Mouse (Mus musculus) hindbrain, embryonic 15.5 days (tissue): Measurements from ENCODE around the gene Gm20388. TPM values are rescaled to one million over a fixed set of nuclear protein-coding genes. Genes with fewer than 3 reads are reported as not detected.
"Not testable (repeated sequence)": the region's sequence is repeated elsewhere in the genome, so short reads cannot be mapped to it uniquely, and the experiment has no call there.

Experiments
- ATAC-seq: fragments of 200-750 bp; cut with Nextera tagmentation; 2 replicates; pipeline ENCODE4 v1.8.0; 2017; ENCODE audit warnings: low read depth, moderate number of reproducible peaks, moderate TSS enrichment; ENCODE audit not compliant: low FRiP score
- H3K27ac ChIP-seq: fragments of 300-500 bp; sonication (generic); replicated peaks from 2 replicates; pipeline ENCODE4 v1.5.1; 2015; ENCODE audit warnings: mild to moderate bottlenecking, inconsistent platforms
- H3K27me3 ChIP-seq: fragments of 300-500 bp; sonication (generic); 2 replicates; pipeline ENCODE4 v1.6.1; 2015; ENCODE audit warnings: control low read depth, inconsistent platforms
- H3K36me3 ChIP-seq: fragments of 300-500 bp; sonication (generic); 2 replicates; pipeline ENCODE4 v1.6.1; 2015; ENCODE audit warnings: control low read depth, inconsistent platforms
- H3K4me1 ChIP-seq: fragments of 300-500 bp; sonication (generic); replicated peaks from 2 replicates; pipeline ENCODE4 v1.6.1; 2015; ENCODE audit warnings: control low read depth, inconsistent platforms
- H3K4me2 ChIP-seq: fragments of 300-500 bp; sonication (generic); 2 replicates; pipeline ENCODE4 v1.6.1; 2015; ENCODE audit warnings: moderate library complexity, mild to moderate bottlenecking, inconsistent platforms
- H3K4me3 ChIP-seq: fragments of 300-500 bp; sonication (generic); 2 replicates; pipeline ENCODE4 v1.5.1; 2015; ENCODE audit warnings: mild to moderate bottlenecking, inconsistent platforms
- H3K9ac ChIP-seq: fragments of 300-500 bp; sonication (generic); 2 replicates; pipeline ENCODE4 v1.6.1; 2015; ENCODE audit warnings: inconsistent platforms
- H3K9me3 ChIP-seq: fragments of 300-500 bp; sonication (generic); 2 replicates; pipeline ENCODE4 v1.6.1; 2016; ENCODE audit warnings: control low read depth, inconsistent platforms
- WGBS: fragments of 180-500 bp; shearing (Covaris S2); methylation state at CpG from one replicate; pipeline ENCODE4 v1.1.7; 2015; 5-methylcytosine and 5-hydroxymethylcytosine counted together
- polyA plus RNA-seq: library from polyadenylated mRNA; unstranded; fragments of >200 nt; fragmentation: Nextera tagmentation; extraction: Ambion mirVana; gene quantifications from 2 replicates; pipeline ENCODE4 v1.2.1, GENCODE M21; 2015

Gene Gm20388
- polyA plus RNA-seq, 1 experiment from 2014 or later: 5.4 TPM

DNA sequence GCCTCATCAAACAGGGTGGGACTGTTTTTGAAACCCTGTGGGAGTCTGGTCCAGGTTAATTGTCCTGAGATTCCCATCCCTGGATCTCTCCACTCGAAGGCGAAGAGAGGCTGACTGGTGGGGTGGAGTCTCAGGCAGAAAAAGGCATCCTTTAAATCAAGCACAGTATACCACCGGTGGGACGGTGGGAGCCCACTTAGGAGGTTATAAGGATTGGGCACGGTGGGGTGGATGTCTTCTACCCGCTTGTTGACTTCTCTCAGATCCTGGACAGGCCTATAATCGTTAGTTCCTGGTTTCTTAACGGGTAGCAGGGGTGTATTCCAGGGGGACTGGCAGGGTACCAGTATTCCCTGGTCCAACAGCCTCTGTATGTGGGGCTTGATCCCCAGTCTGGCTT is 3520.3 kb downstream of the Gm20388 start:
- not testable (repeated sequence) for H3K4me3 ChIP-seq, H3K9ac ChIP-seq

DNA sequence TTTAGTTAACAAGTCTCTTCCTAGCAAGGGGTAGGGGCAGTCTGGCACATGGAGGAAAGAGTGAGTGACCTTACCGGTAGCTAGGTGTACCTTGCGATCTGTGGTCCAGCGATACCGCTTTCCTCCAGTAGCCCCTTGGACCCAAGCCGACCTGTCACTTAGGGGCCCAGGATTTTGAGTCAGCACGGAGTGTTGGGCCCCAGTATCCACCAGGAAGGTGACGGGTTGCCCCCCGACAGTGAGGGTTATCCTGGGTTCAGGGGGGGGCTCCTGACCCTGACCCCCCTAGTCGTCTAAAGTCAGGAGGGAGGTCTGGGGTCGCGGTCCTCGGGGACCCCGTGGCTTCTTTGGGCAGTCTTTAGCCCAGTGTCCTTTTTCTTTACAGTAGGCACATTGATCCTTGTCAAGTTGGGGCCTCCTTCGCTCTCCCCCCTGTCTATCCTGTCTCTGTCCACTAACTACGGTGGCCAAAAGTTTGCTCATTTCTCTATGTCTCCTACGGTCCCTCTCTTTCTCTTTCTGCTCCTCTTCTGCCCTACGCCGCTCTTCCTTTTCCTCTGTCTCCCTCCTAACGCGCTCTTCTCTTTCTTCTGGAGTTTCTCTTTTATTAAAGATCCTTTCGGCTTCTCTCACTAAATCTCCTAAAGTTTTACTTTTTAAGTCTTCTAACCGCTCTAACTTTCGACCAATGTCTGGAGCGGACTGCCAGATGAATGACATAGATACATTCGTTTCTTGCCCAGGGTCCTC is 3521.2 kb downstream of the Gm20388 start:
- H3K4me2 ChIP-seq: no peak overlapping the region
- H3K9ac ChIP-seq: no peak overlapping the region
- H3K4me1 ChIP-seq: no peaks in the 10 kb centered on the region
- H3K4me3 ChIP-seq: no peak overlapping the region
- 97% methylated on average over 25 of the region's 25 CpGs for WGBS
- no peak for ATAC-seq
- H3K27ac ChIP-seq: no peak overlapping the region
- H3K36me3 ChIP-seq: no peaks in the 10 kb centered on the region
- peaks cover 13% of the 10 kb centered on the region; the same call in 1 of the 2 replicates for H3K9me3 ChIP-seq
- H3K27me3 ChIP-seq: no peaks in the 10 kb centered on the region

More for the DNA sequence above, 3520.3 kb downstream of the Gm20388 start:
- peaks cover 18% of the 10 kb centered on the region; the same call in 1 of the 2 replicates for H3K9me3 ChIP-seq
- H3K27ac ChIP-seq, ATAC-seq, H3K4me1 ChIP-seq, H3K27me3 ChIP-seq, H3K36me3 ChIP-seq, H3K4me2 ChIP-seq: not testable (repeated sequence)
- WGBS: 91% methylated on average over 8 of the region's 8 CpGs

DNA sequence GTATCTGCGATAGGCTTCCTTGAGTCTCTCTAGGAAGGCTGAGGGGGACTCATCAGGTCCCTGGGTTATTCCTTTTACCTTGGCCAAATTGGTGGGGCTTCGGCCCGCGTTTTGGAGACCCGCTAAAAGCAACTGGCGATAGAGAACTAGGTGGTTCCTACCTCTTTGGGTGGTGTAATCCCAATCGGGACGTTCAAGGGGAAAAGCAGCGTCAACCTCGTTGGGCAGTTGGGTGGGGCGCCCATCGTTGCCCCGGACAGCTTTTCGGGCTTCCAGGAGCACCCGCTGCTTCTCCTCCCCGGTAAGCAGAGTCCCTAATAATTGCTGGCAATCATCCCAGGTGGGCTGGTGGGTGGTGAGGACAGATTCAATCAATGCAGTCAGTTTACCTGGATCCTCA is 3521.7 kb downstream of the Gm20388 start:
- Histone ChIP-seq H3K4me2 (no peak overlapping the region), H3K4me1 (no peaks in the 10 kb centered on the region), H3K36me3 (no peaks in the 10 kb centered on the region), H3K4me3 (no peak overlapping the region), H3K9ac (no peak overlapping the region), H3K9me3 (peaks cover 13% of the 10 kb centered on the region; the same call in 1 of the 2 replicates), H3K27ac (no peak overlapping the region), H3K27me3 (no peaks in the 10 kb centered on the region)
- ATAC-seq: no peak
- 98% methylated on average over 16 of the region's 16 CpGs for WGBS

DNA sequence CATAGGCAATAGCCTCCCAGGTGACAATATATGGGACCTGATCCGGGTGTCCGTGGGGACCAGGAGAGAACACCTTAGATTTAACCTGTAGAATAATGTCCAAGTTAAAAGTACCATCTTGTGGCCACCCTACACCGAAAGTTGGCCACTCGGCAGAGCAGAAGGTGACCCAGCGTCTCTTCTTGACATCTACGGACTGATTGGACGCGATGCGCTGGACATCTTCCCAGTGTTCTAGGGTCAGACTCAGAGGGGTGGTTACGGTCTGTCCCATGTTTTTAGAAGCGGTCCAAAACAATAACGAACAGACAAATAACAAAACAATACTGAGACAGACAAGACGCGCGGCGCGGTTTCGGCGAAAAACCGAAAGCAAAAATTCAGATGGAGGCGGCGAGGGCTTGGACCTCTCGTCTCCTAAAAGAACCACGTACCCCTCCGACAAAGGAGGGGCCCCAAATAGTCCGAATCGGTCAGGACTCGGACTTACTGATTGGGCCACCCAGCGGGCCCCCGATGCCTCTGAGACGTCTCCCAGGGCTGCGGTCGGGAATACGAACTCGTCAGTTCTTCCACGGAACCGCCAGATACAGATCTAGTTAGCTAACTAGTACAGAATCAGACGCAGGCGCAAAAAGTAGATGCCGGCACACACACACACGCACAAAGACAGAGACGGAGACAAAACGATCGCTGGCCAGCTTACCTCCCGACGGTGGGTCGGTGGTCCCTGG is 3522.8 kb downstream of the Gm20388 start:
- not testable (repeated sequence) for H3K4me2 ChIP-seq, H3K9ac ChIP-seq, H3K36me3 ChIP-seq, H3K27ac ChIP-seq, H3K4me1 ChIP-seq, H3K4me3 ChIP-seq, H3K9me3 ChIP-seq, H3K27me3 ChIP-seq, ATAC-seq
- WGBS: 96% methylated on average over 47 of the region's 47 CpGs

DNA sequence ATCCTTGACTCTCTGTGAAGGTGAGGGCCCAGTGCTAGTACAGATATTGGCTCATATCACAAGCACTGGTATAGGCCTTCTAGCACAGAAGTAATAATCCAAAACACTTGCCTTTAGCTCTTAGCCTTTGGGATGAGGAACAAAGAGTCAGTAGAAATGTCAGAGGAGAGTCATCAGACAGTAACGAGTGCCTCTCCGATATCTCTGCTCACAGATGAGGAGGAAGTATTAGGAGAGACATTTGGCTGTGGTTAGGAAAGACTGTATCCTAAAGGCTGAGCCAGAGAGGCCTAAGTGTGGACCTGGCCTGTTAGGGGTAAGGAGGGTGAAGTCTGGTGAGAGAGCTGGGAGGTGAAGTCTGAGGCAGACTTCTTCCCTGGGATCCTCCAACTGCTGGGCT is 3531.1 kb downstream of the Gm20388 start:
- Histone ChIP-seq H3K27ac (no peak overlapping the region), H3K4me3 (no peak overlapping the region), H3K9ac (no peak overlapping the region), H3K9me3 (no peaks in the 10 kb centered on the region), H3K4me2 (no peak overlapping the region), H3K36me3 (no peaks in the 10 kb centered on the region), H3K27me3 (no peaks in the 10 kb centered on the region), H3K4me1 (peaks cover 18% of the 10 kb centered on the region)
- ATAC-seq: no peak
- 88% methylated on average over 2 of the region's 2 CpGs for WGBS

DNA sequence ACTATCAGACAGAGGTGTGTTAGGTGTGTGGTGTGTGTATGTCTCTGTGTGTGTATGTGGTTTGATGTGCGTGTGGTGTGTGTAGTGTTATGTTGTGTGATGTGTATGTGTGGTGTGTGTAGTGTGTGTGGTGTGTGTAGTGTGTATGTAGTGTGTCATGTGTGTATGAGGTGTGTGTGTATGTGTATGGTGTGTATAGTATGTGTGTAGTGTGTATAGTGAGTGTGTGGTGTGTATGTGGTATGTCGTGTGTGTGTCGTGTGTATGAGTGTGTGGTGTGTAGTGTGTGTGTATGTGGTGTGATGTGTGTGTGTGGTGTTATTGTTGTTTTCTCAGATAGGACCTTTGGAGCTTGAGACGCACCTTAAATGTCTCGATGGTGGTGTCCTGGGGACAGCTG is 3531.7 kb downstream of the Gm20388 start:
- no peaks in the 10 kb centered on the region for H3K36me3 ChIP-seq
- H3K27ac ChIP-seq: no peak overlapping the region
- H3K27me3 ChIP-seq: no peaks in the 10 kb centered on the region
- no peaks in the 10 kb centered on the region for H3K9me3 ChIP-seq
- H3K4me2 ChIP-seq: peak overlapping the region; percentile 68
- H3K4me3 ChIP-seq: peak overlapping the region; percentile 83
- H3K4me1 ChIP-seq: peaks cover 18% of the 10 kb centered on the region
- peak; percentile 31; the same call in 1 of the 2 replicates for ATAC-seq
- no peak overlapping the region for H3K9ac ChIP-seq
- 85% methylated on average over 5 of the region's 5 CpGs for WGBS

DNA sequence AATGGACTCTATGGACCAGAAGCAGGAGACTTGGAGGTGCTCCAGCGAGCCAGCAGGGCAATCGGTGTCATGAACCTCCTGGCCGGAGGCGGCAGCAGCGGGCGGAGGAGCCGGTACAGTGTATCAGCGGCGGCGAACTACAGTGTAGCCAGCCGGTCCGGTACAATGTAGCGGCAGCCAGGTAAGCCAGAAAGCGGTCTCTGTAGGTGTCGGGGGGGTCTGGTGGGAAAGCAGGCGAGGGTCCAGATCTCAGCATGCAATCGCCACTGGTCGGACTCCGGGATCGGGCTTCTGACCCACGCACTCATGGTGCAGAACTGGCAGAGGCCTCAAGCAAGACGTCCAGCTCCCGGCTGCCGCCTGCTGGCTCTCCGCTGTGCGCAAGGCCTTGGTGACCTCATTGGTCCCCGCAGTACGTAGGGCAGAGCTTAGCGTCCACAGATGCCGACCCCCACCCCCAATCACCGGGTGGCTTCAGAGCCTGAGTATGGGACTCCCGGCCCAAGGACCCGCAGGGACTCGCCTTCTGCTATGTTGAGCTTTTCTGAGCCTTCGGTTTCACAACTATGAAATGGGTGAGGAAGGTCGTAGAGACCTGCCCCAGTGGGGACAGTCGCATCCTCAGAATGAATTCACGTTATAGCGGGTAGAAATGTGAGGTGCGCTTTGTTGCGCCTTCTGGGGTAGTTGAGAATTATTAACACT is 3532.4 kb downstream of the Gm20388 start:
- WGBS: under 1% methylated on average over 41 of the region's 41 CpGs
- peak overlapping the region; percentile 84 for H3K9ac ChIP-seq
- ATAC-seq: peak; percentile 95

DNA sequence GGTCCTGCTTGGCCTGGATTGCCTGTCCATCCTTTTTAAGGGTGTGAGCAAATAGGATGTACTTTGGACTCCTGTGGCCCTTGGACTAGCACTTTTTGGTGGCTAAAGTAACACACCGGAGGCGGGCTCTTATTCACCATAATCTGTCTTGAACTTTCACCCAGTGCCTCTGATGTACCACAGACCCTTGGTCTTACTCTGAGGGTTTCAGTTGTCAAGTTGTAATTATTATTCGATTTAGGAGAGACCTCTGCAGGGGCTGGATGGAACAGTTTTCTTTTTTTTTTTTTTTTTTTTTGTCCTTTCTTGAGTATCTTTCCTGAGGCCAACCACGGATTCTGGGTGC is 3532.9 kb downstream of the Gm20388 start:
- no peaks in the 10 kb centered on the region for H3K9me3 ChIP-seq
- peak overlapping the region; percentile 68 for H3K4me2 ChIP-seq
- 30% methylated on average over 4 of the region's 4 CpGs for WGBS
- no peaks in the 10 kb centered on the region for H3K27me3 ChIP-seq
- peaks cover 18% of the 10 kb centered on the region for H3K4me1 ChIP-seq
- H3K27ac ChIP-seq: peak overlapping the region; percentile 94; the same call in 1 of the 2 replicates
- ATAC-seq: no peak
- peaks cover 5% of the 10 kb centered on the region; the same call in 1 of the 2 replicates for H3K36me3 ChIP-seq
- H3K4me3 ChIP-seq: peak overlapping the region; percentile 83
- peak overlapping the region; percentile 84 for H3K9ac ChIP-seq

More for the DNA sequence above, 3532.4 kb downstream of the Gm20388 start:
- peak overlapping the region; percentile 68 for H3K4me2 ChIP-seq
- H3K36me3 ChIP-seq: no peaks in the 10 kb centered on the region
- H3K4me3 ChIP-seq: peak overlapping the region; percentile 83
- no peaks in the 10 kb centered on the region for H3K27me3 ChIP-seq
- H3K27ac ChIP-seq: peak overlapping the region; percentile 94
- no peaks in the 10 kb centered on the region for H3K9me3 ChIP-seq
- H3K4me1 ChIP-seq: peaks cover 18% of the 10 kb centered on the region

DNA sequence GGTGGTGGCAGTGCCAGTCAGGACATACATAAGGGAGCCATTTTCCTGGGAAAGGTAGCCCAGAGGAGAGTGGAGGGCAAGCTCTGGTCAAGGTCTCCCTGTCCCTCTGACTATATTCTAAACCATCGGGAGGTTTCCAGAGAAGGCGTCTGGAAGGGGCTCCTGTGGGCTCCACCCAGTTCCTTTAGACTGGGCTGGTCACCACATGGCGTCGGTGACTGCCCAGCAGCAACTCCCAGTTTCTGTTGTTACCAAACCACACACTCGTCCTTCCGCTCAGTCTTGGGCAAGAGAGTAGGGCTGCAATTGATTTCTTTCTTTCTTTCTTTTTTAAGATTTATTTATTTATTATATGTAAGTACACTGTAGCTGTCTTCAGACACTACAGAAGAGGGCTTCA is 3533.5 kb downstream of the Gm20388 start:
- Histone ChIP-seq H3K9me3 (no peaks in the 10 kb centered on the region), H3K4me2 (peak overlapping the region; percentile 68), H3K36me3 (peaks cover 7% of the 10 kb centered on the region; the same call in 1 of the 2 replicates), H3K27me3 (no peaks in the 10 kb centered on the region), H3K4me1 (peaks cover 18% of the 10 kb centered on the region), H3K4me3 (peak overlapping the region; percentile 83), H3K9ac (no peak overlapping the region), H3K27ac (no peak overlapping the region)
- 90% methylated on average over 6 of the region's 6 CpGs for WGBS
- no peak for ATAC-seq

DNA sequence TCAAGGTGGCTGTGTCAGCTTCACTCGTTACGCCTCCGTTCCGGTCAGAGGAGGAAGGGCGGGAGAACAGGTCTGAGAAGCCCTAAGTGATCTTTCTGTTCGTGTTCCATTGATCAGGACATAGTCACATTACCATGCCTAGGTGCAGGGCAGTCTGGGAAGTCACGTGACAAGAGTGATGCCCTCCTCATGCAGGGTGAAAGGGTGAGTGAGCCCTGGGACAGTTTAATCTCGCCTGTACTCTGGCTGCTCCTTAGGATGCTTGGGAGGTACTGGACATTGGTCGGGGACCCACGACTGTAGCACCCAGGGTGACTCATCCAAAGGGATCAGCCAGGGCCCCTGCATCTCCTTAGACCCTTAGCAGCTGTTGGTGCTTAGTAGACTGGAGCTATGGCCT is 3535.3 kb downstream of the Gm20388 start:
- peaks cover 13% of the 10 kb centered on the region; the same call in 1 of the 2 replicates for H3K36me3 ChIP-seq
- H3K9ac ChIP-seq: no peak overlapping the region
- H3K27ac ChIP-seq: no peak overlapping the region
- H3K4me1 ChIP-seq: peaks cover 18% of the 10 kb centered on the region
- H3K9me3 ChIP-seq: no peaks in the 10 kb centered on the region
- H3K27me3 ChIP-seq: no peaks in the 10 kb centered on the region
- ATAC-seq: no peak
- no peak overlapping the region for H3K4me2 ChIP-seq
- WGBS: 89% methylated on average over 10 of the region's 10 CpGs
- no peak overlapping the region for H3K4me3 ChIP-seq

DNA sequence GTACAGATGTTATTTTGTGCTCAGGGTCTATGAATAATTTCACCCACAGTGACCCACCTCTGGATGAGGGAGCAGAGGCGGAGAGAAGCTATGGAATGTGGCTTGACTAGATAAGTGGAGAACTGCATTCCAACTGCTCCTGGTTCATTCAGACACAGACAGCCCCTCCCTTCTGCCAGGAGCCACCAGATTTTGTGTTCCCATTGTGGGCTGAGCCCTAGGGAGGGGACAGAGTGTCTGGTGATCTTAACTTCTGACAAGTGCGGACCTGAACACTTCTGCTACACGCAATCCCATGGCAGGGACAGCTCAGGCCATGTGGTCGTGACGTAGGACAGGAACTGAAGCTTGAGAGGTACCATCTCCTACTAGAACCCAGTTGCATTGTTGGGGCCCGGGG is 3536.2 kb downstream of the Gm20388 start:
- H3K36me3 ChIP-seq: peaks cover 19% of the 10 kb centered on the region; the same call in 1 of the 2 replicates
- peaks cover 18% of the 10 kb centered on the region for H3K4me1 ChIP-seq
- H3K4me2 ChIP-seq: no peak overlapping the region
- WGBS: 93% methylated on average over 6 of the region's 6 CpGs
- no peaks in the 10 kb centered on the region for H3K9me3 ChIP-seq
- H3K27me3 ChIP-seq: no peaks in the 10 kb centered on the region
- H3K27ac ChIP-seq: no peak overlapping the region
- no peak overlapping the region for H3K4me3 ChIP-seq
- no peak overlapping the region for H3K9ac ChIP-seq
- ATAC-seq: no peak

DNA sequence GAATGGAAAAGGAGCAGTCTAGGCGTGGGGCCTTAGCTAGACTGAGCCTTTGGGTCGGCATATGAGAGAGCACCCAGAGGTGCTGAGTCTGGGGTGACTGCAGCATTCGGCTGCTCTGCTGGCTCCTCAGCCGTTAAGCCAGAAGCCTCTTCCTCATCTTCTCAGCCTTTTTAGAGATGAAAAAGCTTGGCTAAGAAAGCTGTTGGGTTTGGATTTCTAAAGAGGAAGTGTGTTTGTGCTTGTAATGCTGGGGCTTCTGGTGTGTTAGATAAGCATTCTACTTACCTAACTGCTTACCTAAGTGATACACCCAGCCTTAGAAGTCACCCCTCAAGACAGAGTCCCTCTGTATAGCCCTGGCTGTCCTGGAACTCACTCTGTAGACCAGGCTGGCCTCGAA is 3540.1 kb downstream of the Gm20388 start:
- no peak for ATAC-seq
- peaks cover 50% of the 10 kb centered on the region for H3K36me3 ChIP-seq
- H3K4me3 ChIP-seq: no peak overlapping the region
- H3K9ac ChIP-seq: no peak overlapping the region
- no peaks in the 10 kb centered on the region for H3K27me3 ChIP-seq
- no peak overlapping the region for H3K4me2 ChIP-seq
- WGBS: 92% methylated on average over 5 of the region's 5 CpGs
- H3K27ac ChIP-seq: no peak overlapping the region
- H3K9me3 ChIP-seq: no peaks in the 10 kb centered on the region
- H3K4me1 ChIP-seq: no peaks in the 10 kb centered on the region
